Mouse (Mus musculus) thymus, postnatal 4 days (tissue): Measurements from ENCODE around the gene Faf1.

Experiments used
- DNase-seq: peaks from one replicate; pipeline ENCODE4 v3.0.0; 2021

Faf1 gene

DNA sequence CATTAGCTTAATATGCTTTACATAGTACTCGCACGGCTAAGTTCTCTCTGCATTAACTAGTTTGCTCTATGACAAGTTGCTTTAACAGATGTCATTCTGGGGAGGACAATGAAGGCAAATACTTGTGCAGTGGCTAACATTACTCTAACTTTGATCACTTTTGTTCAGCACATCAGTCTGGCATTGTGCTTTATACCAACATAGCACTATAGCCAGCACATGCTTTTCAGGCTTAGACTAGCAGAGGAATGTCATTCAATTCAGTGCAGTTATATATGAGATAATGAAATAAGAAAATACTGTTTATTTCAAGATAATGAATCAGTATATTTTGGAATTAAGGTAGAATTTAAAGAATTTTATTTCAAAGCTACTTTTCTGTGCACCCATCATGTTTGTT, 115.9 kb downstream of the Faf1 start:
- DNase-seq: no peak

DNA sequence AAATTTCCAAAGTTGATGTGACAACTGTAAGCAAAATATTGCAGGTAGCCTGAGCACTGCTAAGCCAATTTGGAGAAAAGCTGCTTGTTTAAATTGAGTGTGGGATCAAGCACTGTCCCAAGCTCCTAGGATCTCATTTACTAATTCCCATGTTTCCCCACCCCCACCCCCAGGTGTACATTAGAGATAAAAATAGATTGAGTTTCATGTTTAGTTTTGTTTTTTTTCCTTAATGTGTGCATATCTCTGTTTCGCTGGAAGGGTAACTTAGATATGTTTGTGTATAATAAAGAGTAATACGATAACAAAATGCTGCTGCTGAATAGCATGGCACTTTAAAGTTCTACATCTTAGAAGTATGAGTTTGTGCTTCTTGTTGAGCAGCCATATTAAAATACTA, 116.7 kb downstream of the Faf1 start:
- no peak for DNase-seq

DNA sequence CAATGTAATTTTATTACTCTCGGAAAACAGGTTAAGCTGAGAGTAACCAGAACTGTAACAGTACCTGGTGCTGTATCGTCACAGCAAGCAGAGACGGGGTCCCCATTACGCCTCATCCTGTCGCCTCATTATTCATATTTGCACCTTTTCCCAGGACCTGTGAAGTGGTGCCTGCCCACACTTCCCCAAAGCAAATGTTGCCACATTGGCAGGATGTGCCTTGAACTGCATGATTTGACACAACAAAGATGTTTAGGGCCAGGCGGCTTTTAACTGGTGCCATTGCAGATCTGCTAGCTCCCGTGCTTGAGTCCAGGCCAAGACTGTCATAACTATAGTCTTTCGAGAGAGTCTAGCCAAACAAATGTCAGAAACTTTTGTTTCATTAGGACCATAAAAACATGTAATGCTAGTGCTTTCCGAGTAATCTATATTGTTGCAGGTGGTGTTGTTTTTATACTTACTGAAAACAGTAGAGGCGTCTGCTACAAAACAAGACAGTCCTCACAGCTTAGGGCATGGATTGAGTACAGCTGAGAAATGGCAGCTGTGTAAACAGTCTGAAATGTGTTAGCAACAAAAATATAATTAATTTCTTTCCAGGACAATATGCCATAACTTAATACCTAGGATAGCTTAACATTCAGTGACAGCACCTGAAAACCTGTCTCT, 121.3 kb downstream of the Faf1 start:
- no peak for DNase-seq

DNA sequence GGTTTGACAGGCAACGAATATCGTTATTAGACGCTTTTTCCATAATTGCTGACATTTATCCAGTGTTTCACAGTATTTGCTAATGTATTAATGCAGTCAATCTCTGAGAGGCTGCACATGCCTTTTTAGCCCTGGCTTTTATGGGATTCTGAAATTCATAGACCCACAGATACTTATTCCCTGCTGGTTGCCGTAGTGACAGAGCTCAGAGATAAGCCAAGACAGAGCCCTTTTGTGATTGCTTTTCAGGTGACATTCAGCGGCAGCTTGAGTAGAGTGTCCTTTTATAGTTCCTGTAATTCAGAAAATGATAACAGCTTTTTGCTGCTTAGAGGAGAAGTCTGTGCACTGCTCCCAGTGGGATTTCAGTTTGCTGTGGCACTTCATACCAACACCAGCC, 130.0 kb downstream of the Faf1 start:
- no peak for DNase-seq

DNA sequence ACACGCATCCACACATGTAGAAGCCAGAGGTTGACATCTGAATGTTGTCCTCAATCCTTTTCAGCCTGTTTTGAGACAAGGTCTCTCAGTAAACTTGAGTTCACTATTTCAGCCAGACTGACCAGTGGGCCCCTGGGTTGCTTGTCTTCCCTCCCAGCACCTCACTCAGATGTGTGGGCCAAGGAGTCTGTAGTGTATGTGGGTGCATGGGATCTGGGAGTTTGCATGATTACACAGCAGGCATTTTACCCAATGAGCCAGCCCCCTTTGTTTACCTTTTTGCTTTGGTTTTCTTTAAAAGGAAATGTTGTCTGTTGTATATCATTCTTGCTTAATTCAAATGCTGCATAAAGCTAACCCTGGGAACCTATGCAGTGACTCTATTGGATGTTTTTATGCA, 138.8 kb downstream of the Faf1 start:
- DNase-seq: no peak

DNA sequence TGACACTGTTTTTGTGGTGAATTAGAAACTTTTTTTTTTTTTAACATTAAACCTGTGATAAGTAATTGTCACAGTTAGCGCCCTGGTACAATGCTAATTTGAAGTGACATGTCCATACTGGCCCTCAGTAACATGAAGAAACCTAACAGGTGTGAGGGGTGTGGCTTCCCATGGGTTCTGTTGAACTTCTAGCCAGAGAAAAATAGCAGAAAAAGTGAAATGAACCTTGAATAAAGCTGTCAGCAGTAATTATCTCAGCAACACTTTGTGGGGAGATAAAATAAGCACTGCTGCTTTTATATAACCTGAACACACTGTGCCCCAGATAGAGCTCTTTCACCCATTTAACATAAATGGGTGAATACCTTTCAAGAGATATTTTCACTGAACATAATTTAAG, 139.2 kb downstream of the Faf1 start:
- DNase-seq: no peak

DNA sequence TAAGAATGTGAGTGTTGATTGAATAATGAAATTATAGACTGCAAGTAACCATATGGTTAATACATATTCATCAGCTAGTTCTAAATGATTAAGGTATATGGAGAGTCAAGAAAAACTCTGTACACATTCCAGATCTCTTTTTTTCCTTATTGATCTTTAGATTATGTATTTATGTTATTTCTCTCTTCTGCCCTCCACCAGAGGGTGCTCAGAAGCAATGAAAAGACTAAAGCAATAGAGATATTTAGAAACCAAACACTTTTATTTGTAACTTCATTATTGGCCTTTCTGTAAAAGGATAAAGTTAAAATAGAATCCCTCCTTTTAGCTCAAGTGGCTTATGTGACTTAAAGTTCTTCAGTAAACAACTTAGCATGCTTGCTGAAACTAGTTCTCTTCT, 143.1 kb downstream of the Faf1 start:
- DNase-seq: no peak

DNA sequence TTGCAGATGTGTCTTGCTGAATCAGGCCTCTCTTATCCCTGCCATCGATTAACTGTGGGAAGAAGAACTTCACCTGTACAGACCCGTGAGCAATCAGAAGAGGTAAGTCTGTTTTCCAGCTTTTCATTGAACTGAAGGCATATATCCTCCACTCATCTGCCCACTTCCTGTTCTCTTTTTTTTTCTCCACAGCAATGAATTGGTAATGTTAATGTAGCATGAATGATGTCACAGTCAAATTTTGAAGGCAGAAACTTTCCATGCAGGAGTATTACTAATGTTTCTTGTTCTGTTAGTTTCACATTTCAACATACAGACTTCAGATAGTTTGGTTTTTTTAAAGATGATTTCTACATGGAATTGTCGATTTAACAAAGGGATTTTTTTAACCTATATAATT, 153.4 kb downstream of the Faf1 start:
- DNase-seq: no peak

DNA sequence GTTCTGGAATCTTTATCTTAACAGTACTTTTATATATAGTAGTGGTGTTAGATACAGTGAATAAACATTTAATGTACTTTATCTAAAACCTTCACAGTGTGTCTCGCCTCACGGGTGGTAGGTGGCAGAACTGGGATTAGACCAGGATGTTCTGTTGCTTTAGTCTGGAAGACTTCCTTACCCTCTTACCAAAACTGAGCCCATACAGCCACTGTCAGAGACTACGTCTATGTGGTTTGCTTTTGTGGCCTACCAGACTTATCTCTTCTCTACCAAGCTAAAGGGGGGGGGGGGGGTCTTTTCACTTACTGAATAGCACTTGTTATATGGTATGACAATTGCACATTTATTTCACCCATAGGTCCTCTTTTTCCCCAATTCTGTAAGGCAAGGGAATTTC, 181.5 kb downstream of the Faf1 start:
- no peak for DNase-seq

DNA sequence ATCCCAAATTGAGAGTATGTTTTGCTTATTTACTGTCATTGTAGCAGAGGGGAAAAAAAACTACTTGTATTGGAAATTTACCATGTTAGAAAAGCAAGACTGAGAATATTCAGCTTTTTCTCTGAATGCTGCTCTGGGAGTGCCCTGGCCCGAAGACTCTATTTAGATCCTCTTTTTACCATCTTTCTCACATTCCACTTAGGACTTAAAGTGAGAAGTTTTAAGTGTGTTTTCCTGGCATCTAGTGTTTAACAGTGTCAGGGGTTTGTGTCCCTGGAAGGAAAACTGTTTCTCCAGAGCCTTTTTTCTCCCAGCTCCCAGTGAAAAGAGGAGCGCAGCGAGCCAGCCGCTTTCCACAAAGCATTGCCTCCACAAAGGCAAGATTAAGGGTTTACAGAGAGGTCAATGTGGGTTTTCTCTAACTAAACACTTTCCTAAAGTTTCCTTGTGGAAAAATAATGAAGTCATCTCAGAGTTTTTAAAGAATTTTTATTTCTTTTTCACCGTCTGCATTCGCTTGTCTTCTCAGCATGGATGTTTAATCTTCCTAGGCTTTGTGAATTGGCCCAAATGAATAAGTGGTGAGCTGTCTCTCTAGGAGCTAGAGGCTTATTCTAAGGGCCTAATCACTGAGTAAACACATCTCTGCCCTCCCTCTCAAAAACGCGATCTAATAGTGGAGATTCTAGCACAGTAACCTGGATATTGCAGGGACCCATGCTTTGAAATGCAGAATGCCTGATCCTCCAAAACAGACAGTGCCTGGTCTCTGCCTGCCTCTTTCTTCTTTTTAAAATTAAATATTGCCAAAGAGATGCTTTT, 182.4 kb downstream of the Faf1 start:
- DNase-seq: no peak

DNA sequence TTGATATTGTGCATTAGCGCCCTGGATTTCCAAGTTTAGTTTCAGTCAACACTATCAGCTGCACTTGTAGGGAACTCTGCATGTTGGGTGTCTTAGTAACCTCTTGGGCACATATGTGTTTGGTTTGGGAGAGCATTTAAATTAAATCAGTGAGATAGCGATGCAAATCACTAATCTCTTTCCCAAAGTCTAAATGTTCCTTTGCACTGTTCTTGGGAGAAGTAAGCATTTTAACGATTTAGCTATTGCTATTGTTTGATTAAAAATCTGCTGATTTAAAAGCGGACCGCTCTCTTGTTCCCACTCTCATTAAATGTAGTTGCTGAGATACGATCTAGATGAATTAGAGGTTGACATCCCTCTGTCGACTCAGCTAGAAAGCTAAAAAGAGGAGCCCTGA, 183.0 kb downstream of the Faf1 start:
- no peak for DNase-seq

DNA sequence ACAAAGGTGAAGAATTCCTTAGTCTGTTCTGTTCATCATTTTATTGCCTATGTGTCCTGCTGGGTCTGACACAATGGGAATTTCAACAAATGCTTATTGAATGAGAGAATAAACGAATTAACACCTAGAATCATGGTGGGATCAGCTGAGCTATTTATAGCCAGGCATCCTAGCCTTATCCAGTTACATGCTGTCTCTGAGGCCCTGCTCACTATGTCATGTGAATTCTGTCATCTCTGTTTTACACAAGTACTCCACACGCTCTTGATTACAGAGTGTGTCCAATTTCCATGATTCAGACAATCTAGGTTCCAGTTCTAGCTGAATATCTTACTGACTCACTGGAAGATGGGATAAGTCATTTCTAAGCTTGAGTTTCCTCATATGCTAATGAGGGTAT, 183.9 kb downstream of the Faf1 start:
- DNase-seq: no peak

DNA sequence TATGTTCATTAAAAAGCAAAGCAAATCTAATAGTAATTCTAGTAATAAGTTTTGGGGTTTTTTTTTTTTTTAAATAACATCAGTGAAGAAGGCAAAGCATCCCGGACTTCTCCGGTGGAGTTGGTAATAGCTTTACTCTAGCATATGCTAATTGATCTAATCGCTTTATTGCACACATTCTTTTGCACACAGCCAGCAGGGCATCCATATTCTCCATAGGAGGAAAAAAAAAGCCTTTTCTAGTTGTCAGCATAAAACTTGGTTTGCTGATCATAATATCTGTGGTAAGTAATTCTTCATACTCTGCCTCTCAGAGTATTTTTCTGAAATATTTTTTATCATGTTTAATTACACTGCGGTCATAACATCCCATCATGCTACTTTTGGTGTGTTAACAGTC, 185.9 kb downstream of the Faf1 start:
- DNase-seq: no peak

DNA sequence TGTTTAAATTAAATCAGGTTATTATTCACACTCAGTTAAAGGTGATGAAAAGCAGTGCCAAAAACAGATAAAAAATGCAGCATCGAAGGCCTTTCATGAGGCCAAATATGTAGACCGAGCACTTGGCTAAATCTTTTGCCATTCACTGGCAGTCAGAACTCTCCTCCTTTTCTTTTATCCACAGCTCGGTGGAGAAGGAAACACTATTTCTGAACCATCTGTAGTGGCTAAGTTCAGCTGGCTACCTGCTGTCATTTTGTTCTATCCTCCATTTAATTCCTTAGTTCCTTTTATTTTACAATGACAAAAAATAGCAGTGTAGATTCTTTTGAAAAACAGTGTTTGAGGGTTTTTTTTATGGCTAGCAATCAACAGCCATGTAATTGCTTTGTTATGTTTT, 186.6 kb downstream of the Faf1 start:
- no peak for DNase-seq

DNA sequence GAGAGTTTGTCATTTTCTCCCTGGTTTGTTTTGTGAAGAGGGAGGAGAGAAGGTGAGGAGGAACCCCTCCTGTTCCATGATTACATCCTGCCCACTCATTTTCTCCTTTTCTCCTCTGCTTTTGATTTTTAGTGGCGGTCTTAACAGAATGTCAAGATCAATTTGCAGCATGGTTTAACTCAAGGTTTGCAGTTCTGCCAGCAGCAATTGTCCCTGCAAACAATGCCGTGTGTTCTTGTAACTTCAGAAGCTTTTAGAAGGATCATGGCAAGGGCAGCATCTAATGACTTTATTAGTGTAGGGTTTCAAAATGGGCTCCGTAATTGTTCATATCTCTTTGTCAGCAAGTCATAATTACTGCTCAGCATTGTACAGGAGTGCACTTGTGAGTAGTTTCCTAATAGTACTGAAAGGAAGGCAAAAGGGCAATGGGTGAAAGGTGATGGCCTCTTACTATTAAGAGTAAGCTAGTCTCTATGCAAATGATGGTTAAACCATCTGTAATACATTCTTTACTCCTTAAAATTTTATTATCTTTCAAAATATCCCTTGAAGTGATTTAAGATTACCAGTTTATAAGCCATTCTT, 192.6 kb downstream of the Faf1 start:
- DNase-seq: no peak

DNA sequence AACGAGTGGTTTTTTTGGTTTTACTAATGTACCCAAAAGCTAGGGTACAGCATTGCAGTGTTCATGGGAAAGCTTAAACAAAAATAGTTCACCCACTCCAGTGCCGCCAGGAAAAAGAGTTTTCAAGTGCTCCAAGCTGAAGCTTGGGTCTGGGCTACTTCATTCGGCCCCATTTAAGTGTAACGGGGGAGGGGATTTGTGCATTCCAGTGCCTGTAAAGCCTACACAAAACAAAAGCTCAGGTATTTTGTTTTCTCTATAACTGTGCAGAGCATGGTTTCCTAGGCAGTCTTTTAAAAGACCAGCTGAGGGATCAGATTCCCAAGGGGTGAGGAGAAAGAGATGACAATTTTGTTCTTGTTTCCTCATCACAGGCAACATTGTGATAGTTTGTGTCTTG, 207.9 kb downstream of the Faf1 start:
- no peak for DNase-seq

DNA sequence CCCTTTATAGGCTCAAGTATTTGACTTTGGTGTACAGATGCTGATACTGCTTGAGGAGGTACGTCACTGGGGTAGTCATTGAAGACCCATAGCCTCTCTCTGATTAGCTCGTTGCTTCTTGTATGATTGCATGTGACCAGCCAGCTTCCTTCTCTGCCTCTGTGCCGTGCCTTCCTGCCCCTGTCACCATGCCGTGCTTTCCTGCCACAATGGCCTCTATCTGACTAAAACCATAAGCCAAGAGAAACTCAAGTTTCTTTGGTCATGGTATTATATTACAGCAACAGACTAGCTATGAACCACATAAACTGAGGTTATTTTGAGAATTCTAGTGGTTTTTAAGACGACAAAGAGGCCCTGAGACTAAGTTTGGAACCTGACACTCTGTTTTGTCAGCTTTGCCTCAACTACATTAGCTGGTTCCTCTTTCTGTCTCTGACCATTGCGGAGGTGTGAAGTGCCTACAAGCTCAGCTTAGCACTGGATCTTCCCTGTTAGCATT, 211.5 kb downstream of the Faf1 start:
- DNase-seq: no peak

DNA sequence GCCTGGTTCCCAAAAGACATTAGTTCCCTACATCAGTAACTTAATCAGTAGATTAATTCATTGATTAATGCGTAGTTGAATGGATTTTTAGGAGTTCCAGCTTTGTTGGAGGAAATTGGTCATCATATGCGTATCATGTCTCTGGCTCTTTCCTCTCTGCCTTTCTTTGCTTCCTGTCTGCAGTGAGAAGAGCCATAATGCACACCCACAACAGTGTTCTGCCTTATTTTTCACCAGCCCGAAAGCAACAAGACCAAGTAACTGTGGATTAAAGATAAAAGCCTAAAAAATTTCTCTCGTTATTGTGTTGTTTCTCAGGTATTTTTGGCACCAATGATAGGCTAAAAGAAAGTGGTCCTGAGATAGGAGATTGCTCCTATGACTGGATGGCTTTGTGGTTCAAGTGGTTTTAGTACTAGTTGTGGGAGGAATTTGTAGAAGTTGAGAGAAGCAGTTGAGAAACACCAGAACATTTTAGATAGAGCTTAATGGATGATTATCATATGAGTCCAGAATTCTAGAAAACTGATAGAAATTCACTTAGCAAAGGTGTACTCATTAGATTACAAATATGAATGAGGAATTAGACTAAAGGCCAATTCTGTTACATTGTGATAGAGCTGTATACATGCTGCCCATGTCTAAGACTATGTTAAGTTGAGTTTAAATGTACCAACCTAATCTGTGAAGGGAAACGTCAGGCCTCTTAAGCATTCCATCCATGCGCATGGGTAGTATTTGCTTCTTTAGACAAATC, 221.6 kb downstream of the Faf1 start:
- DNase-seq: no peak

DNA sequence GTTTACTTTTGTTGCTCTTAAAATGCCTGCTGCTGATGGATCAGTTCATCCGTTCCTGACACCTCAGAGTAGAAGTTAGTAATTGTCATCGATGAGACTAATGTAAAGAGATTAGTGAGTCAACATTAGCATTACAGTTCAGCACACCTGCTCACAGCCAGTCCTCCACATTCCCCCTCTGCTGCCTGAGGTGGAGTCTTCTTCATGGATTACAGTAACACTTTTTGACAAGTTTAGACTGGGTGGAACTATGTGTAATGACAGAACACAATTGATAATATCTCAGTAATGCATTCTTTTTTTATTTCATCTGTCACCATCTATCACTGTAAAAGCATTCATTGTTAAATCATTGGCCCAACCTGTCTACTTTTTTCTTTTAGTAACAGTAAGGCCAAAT, 224.7 kb downstream of the Faf1 start:
- DNase-seq: no peak

DNA sequence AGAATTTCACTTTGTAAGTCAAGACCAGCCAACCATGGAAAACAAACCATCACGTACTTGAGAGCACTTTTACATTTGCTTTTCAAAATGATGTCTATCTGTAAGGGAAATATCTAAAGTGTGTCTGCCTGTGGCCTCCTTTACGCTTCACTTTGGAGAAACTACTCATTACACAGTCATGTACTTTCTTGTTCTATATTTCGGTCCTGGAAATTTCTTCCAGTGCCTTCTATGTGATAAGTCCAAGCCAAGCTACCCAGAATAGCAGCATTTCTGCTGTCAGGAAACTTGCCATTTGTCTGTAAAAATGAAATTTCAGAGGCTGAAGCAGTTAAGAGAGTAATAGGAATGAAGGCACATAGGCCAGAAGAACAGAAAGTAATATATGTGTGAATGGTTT, 228.1 kb downstream of the Faf1 start:
- no peak for DNase-seq

DNA sequence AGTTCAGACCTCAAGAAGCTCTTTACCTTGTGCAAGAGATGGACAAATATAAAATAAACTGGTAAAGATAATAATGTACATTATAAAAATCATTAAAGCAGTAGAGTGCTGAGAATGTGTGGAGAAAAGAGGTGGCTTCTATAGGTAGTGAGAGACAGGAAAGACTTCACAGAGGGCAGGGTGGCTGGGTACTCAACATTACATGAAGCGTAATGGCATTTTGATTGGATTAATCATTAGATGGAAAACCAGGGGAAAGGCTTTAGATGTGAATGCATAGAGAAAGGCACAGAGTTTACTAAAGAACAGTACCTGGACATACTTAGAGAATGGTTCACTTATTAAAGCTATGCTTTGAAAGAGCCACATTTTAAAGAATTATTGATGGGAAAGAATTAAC, 252.7 kb downstream of the Faf1 start:
- no peak for DNase-seq

DNA sequence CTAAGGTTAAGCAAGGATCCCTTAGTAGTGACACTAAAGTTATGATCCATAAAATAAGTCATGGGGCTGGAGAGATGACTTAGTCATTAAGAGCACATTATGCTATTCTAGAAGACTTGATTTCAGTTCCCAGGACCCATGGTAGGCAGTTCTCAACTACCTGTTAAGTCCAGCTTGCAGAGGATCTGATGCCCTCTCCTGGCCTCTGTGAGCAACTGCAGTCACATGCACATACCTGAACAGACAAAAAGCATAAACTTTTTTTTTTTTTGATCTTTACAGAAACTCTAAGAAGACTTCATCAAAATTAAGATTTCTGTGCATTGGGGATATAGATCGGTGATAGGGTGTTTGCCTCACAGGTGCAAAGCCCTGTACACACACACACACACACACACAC, 254.1 kb downstream of the Faf1 start:
- peak; percentile 30 for DNase-seq

DNA sequence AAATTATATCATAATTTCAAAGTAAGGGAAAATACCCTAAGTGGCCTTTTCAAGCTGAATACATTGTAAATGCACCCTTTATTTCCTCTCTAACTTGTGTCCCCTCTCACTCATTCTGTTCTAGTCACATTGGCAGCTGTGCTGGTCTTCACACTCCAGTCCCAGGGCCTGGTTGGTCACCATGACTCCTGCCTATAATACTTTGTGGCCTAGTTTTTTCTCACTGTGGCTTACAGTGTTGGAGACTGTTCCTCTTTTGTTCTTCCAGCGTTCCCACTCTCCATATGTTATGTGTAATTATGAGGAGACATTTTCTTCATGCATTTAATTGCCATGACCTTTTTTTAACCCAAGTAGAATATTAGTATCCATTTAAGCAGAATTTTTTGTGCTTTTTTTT, 254.5 kb downstream of the Faf1 start:
- no peak for DNase-seq

DNA sequence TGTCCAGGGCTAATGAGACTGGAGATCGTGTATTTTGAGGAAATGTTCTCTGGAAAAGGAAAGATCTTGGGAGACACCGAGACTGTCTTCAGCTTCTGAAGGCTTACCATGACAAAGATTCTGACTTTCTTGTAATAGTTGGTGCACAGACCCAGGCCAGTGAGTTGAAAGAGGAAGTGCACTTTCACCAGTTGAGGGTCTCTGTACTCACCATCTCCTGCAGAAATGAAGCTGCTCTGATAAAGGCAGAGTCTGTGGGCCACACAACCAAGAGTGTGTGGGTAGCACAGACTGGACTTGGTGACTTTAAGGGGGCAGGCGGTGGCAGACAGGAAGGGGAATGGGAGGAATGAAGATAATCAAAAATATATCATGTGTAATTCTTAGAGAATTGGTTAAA, 260.2 kb downstream of the Faf1 start:
- DNase-seq: no peak
